In the genomic region with DNA sequence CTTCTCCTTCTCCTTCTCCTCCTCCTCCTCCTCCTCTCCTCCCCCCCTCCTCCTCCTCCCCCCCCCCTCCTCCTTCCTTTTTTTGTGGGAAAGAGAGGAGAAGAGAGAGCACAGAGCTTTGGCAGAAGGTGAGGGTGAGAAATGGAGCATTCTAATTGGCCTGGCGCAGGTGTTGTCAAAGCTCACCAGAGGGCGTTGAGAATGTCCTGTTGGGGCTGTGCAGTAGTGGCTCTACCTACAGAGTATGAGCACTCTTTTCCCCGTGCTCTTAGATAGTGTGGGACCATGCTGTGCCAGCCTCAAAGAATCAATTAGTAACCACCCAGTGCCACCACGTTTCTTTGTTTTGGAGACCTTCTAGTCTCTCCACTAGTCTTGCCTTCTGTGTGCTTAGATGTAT, we compare ENCODE assay signal across 12 mouse cellular contexts. TPM values are rescaled to one million over a fixed set of nuclear protein-coding genes. Genes with fewer than 3 reads are reported as not detected.
"Had no signal": no experiment of that assay in that cellular context is flagged by ENCODE, and none has a peak within 500 bp of the region (broad histone marks: within the 10 kb centered on the region; RNA-seq: fewer than 3 reads in every experiment).

No protein-coding gene starts in this region.

- H3K27me3 ChIP-seq: midbrain, embryonic 13.5 days; midbrain, embryonic 15.5 days; neural tube, embryonic 12.5 days had no signal

- DNase-seq: lung, adult 18-20 months; lung, embryonic 14.5 days; lung, postnatal 10 days; lung, postnatal 4 days; right cerebral cortex, postnatal 14 days; thymus, adult 18-20 months had no signal

- H3K36me3 ChIP-seq: liver, embryonic 12.5 days; midbrain, embryonic 10.5 days; midbrain, embryonic 13.5 days; midbrain, embryonic 15.5 days; neural tube, embryonic 12.5 days had no signal

RNA-seq across cellular contexts. Expression of a gene that starts 59.6 kb away (rescaled TPM):
- total RNA-seq: megakaryocyte-erythroid progenitor cell, adult 5-6 weeks had no signal
